9 mouse cellular contexts compared by ENCODE assay signal in the genomic region with DNA sequence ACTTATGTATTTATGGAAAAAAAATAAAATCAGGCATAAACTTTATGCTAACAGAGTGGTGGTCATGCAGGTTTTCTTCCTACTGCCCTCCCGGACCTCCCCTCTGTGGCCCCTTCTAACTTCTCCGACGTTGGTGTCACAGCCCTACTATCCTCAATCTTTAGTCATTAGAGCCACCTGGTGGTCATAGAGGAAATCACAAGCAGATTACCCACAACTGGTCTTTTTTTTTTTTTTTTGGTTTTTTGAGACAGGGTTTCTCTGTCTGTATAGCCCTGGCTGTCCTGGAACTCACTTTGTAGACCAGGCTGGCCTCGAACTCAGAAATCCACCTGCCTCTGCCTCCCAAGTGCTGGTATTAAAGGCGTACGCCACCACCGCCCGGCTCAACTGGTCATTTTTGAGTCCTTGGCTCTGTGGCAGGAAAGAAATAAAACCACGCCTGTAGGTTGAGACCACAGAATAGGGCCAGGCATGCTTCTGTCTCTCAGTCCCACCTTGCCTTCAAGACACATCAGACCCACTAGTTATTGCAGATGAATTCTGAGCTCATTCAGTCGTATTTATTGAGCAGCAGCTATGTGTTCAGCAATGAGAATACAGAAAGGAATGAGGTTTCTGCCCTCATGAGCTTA. TPM values are rescaled to one million over a fixed set of nuclear protein-coding genes. Genes with fewer than 3 reads are reported as not detected.
DNase-seq lines count a peak whose midpoint lies in the region; ATAC-seq and TF ChIP-seq lines count a peak whose summit lies in the region.
"Had no signal": no experiment of that assay in that cellular context is flagged by ENCODE, and none has a peak within 500 bp of the region (broad histone marks: within the 10 kb centered on the region; RNA-seq: fewer than 3 reads in every experiment).

No protein-coding gene starts in this region.

- H3K36me3 ChIP-seq in liver, embryonic 12.5 days = peaks cover 9% of the 10 kb centered on the region
- no peaks in the 10 kb centered on the region for H3K36me3 ChIP-seq in embryonic facial prominence, embryonic 11.5 days (replicated peaks; ENCODE audit: control insufficient read depth, insufficient read depth, low read depth, low read length)
- no peaks in the 10 kb centered on the region for H3K36me3 ChIP-seq in hindbrain, embryonic 14.5 days (replicated peaks; ENCODE audit: control insufficient read depth, insufficient read depth)
- H3K36me3 ChIP-seq in limb, embryonic 10.5 days = peaks cover 9% of the 10 kb centered on the region
- H3K36me3 ChIP-seq in midbrain, postnatal 0 days (ENCODE audit: insufficient read depth, low read length) = no peaks in the 10 kb centered on the region
- H3K36me3 ChIP-seq: liver, embryonic 13.5 days had no signal

- no peak for ATAC-seq in liver, embryonic 12.5 days
- no peak; the same call in 1 of the 2 replicates for ATAC-seq in embryonic facial prominence, embryonic 11.5 days (replicated peaks; ENCODE audit: insufficient number of reproducible peaks, low FRiP score, low TSS enrichment, low read depth)
- ATAC-seq in hindbrain, embryonic 14.5 days (ENCODE audit: low FRiP score) = peak; percentile 32; the same call in 1 of the 2 replicates
- no peak for ATAC-seq in midbrain, postnatal 0 days (ENCODE audit: low FRiP score)

- H3K27ac ChIP-seq in liver, embryonic 12.5 days = no peak overlapping the region
- H3K27ac ChIP-seq in embryonic facial prominence, embryonic 11.5 days (replicated peaks; ENCODE audit: low read depth, low read length) = no peak overlapping the region
- H3K27ac ChIP-seq in hindbrain, embryonic 14.5 days = no peak overlapping the region
- no peak overlapping the region for H3K27ac ChIP-seq in limb, embryonic 10.5 days
- H3K27ac ChIP-seq in midbrain, postnatal 0 days (ENCODE audit: low read depth, low read length) = no peak overlapping the region
- H3K27ac ChIP-seq: liver, embryonic 13.5 days had no signal

- DNase-seq in liver = peak; percentile 68
- DNase-seq in adipocyte (ENCODE audit: low spot score) = peak; percentile 88
- peak; percentile 88 for DNase-seq in embryonic facial prominence, embryonic 11.5 days (ENCODE audit: low spot score)
- DNase-seq in hindbrain, embryonic 14.5 days (ENCODE audit: low spot score) = peak; percentile 90
- DNase-seq in limb, embryonic 10.5 days (ENCODE audit: low spot score) = peak; percentile 62
- peak; percentile 89 for DNase-seq in midbrain, postnatal 0 days (ENCODE audit: low spot score)
- DNase-seq in thymus, postnatal 25 days = peak; percentile 73
- DNase-seq: liver, embryonic 13.5 days had no signal

- H3K9me3 ChIP-seq in liver, embryonic 12.5 days (replicated peaks) = no peaks in the 10 kb centered on the region
- no peaks in the 10 kb centered on the region for H3K9me3 ChIP-seq in embryonic facial prominence, embryonic 11.5 days (replicated peaks; ENCODE audit: control insufficient read depth, low read length)
- no peaks in the 10 kb centered on the region for H3K9me3 ChIP-seq in hindbrain, embryonic 14.5 days (ENCODE audit: control insufficient read depth, low read length)
- H3K9me3 ChIP-seq in limb, embryonic 10.5 days (replicated peaks) = no peaks in the 10 kb centered on the region
- no peaks in the 10 kb centered on the region for H3K9me3 ChIP-seq in midbrain, postnatal 0 days (ENCODE audit: low read length)
- H3K9me3 ChIP-seq: liver, embryonic 13.5 days had no signal

- H3K4me1 ChIP-seq in liver, embryonic 12.5 days = peaks cover 13% of the 10 kb centered on the region
- H3K4me1 ChIP-seq in embryonic facial prominence, embryonic 11.5 days (ENCODE audit: control insufficient read depth, insufficient read depth, low read length) = no peaks in the 10 kb centered on the region; the same call in 1 of the 2 replicates
- H3K4me1 ChIP-seq in hindbrain, embryonic 14.5 days (replicated peaks; ENCODE audit: control insufficient read depth, insufficient read depth, low read length) = peaks cover 6% of the 10 kb centered on the region; the same call in 1 of the 2 replicates
- peaks cover 9% of the 10 kb centered on the region for H3K4me1 ChIP-seq in limb, embryonic 10.5 days
- H3K4me1 ChIP-seq in midbrain, postnatal 0 days (ENCODE audit: insufficient read depth, low read length) = no peaks in the 10 kb centered on the region

- H3K9ac ChIP-seq in liver, embryonic 12.5 days = no peak overlapping the region
- no peak overlapping the region for H3K9ac ChIP-seq in embryonic facial prominence, embryonic 11.5 days (replicated peaks; ENCODE audit: low read length)
- H3K9ac ChIP-seq in hindbrain, embryonic 14.5 days = no peak overlapping the region
- no peak overlapping the region for H3K9ac ChIP-seq in midbrain, postnatal 0 days (replicated peaks; ENCODE audit: low read length, poor library complexity, severe bottlenecking)

- no peak overlapping the region for H3K4me3 ChIP-seq in liver, embryonic 12.5 days
- H3K4me3 ChIP-seq in embryonic facial prominence, embryonic 11.5 days (ENCODE audit: low read depth, low read length) = no peak overlapping the region
- H3K4me3 ChIP-seq in hindbrain, embryonic 14.5 days (replicated peaks; ENCODE audit: low read length) = no peak overlapping the region
- H3K4me3 ChIP-seq in limb, embryonic 10.5 days = no peak overlapping the region
- H3K4me3 ChIP-seq in midbrain, postnatal 0 days (ENCODE audit: low read depth, low read length) = no peak overlapping the region
- H3K4me3 ChIP-seq: liver, embryonic 13.5 days had no signal

- no peak overlapping the region for H3K4me2 ChIP-seq in liver, embryonic 12.5 days
- no peak overlapping the region for H3K4me2 ChIP-seq in embryonic facial prominence, embryonic 11.5 days (ENCODE audit: low read depth, low read length)
- H3K4me2 ChIP-seq in hindbrain, embryonic 14.5 days (replicated peaks) = no peak overlapping the region
- no peak overlapping the region for H3K4me2 ChIP-seq in midbrain, postnatal 0 days (ENCODE audit: low read depth, low read length, poor library complexity, severe bottlenecking)
- H3K4me2 ChIP-seq: liver, embryonic 13.5 days had no signal

- peak; percentile 83 for TF ChIP-seq CTCF in midbrain, postnatal 0 days (IDR thresholded peaks at IDR 0.05)

- H3K27me3 ChIP-seq in liver, embryonic 12.5 days (replicated peaks) = no peaks in the 10 kb centered on the region
- no peaks in the 10 kb centered on the region for H3K27me3 ChIP-seq in embryonic facial prominence, embryonic 11.5 days (ENCODE audit: control insufficient read depth, insufficient read depth, low read length)
- no peaks in the 10 kb centered on the region for H3K27me3 ChIP-seq in hindbrain, embryonic 14.5 days (ENCODE audit: control insufficient read depth, insufficient read depth, low read length)
- no peaks in the 10 kb centered on the region for H3K27me3 ChIP-seq in limb, embryonic 10.5 days (ENCODE audit: low read depth, poor library complexity, severe bottlenecking)
- H3K27me3 ChIP-seq in midbrain, postnatal 0 days (ENCODE audit: insufficient read depth, low read length) = no peaks in the 10 kb centered on the region
- H3K27me3 ChIP-seq: liver, embryonic 13.5 days had no signal

- WGBS in liver, embryonic 12.5 days (ENCODE audit: insufficient replicate concordance) = 40% methylated on average over 10 of the region's 10 CpGs
- 45% methylated on average over 10 of the region's 10 CpGs for WGBS in embryonic facial prominence, embryonic 11.5 days
- WGBS in hindbrain, embryonic 14.5 days = 47% methylated on average over 10 of the region's 10 CpGs
- 55% methylated on average over 10 of the region's 10 CpGs for WGBS in limb, embryonic 10.5 days
- 47% methylated on average over 10 of the region's 10 CpGs for WGBS in midbrain, postnatal 0 days

RNA-seq across cellular contexts. Expression of a gene that starts 4.8 kb away (rescaled TPM):
- 111 and 119 TPM in 2 replicates for polyA plus RNA-seq in liver, embryonic 12.5 days (2016; fragmentation: Nextera tagmentation; extraction: Ambion mirVana)
- polyA plus RNA-seq in embryonic facial prominence, embryonic 11.5 days (2014; fragmentation: Nextera tagmentation; extraction: Ambion mirVana) = 123 and 135 TPM in 2 replicates
- 117 and 130 TPM in 2 replicates for polyA plus RNA-seq in hindbrain, embryonic 14.5 days (2014; fragmentation: Nextera tagmentation; extraction: Ambion mirVana)
- 140 and 151 TPM in 2 replicates for polyA plus RNA-seq in limb, embryonic 10.5 days (2016; fragmentation: Nextera tagmentation; extraction: Ambion mirVana)
- 32.6 and 95.9 TPM in 2 replicates for total RNA-seq in midbrain, postnatal 0 days (2014; rRNA removed)
- polyA plus RNA-seq in midbrain, postnatal 0 days (2015; fragmentation: Nextera tagmentation; extraction: Ambion mirVana) = 120 and 147 TPM in 2 replicates

RNA-seq across cellular contexts. Expression of a gene that starts 4.9 kb away (rescaled TPM):
- polyA plus RNA-seq in liver, embryonic 12.5 days (2016; fragmentation: Nextera tagmentation; extraction: Ambion mirVana) = 15.1 and 15.7 TPM in 2 replicates
- polyA plus RNA-seq in embryonic facial prominence, embryonic 11.5 days (2014; fragmentation: Nextera tagmentation; extraction: Ambion mirVana) = 33.3 TPM in 2 replicates
- polyA plus RNA-seq in hindbrain, embryonic 14.5 days (2014; fragmentation: Nextera tagmentation; extraction: Ambion mirVana) = 23.9 and 26.7 TPM in 2 replicates
- 45.2 and 51.6 TPM in 2 replicates for polyA plus RNA-seq in limb, embryonic 10.5 days (2016; fragmentation: Nextera tagmentation; extraction: Ambion mirVana)
- total RNA-seq in midbrain, postnatal 0 days (2014; rRNA removed) = 16.5 and 22.6 TPM in 2 replicates
- 18.2 and 18.8 TPM in 2 replicates for polyA plus RNA-seq in midbrain, postnatal 0 days (2015; fragmentation: Nextera tagmentation; extraction: Ambion mirVana)

RNA-seq across cellular contexts. Expression of a gene that starts 7.5 kb away (rescaled TPM):
- polyA plus RNA-seq in liver, embryonic 12.5 days (2016; fragmentation: Nextera tagmentation; extraction: Ambion mirVana) = 14.4 and 15.4 TPM in 2 replicates
- polyA plus RNA-seq in embryonic facial prominence, embryonic 11.5 days (2014; fragmentation: Nextera tagmentation; extraction: Ambion mirVana) = 13.6 and 18.1 TPM in 2 replicates
- polyA plus RNA-seq in hindbrain, embryonic 14.5 days (2014; fragmentation: Nextera tagmentation; extraction: Ambion mirVana) = 5.4 and 7.7 TPM in 2 replicates
- 23.0 and 24.7 TPM in 2 replicates for polyA plus RNA-seq in limb, embryonic 10.5 days (2016; fragmentation: Nextera tagmentation; extraction: Ambion mirVana)
- total RNA-seq in midbrain, postnatal 0 days (2014; rRNA removed) = 4.4 and 5.7 TPM in 2 replicates
- polyA plus RNA-seq in midbrain, postnatal 0 days (2015; fragmentation: Nextera tagmentation; extraction: Ambion mirVana) = 5.8 and 6.3 TPM in 2 replicates

RNA-seq across cellular contexts. Expression of a gene that starts 21.3 kb away (rescaled TPM):
- 4.7 and 6.4 TPM in 2 replicates for polyA plus RNA-seq in liver, embryonic 12.5 days (2016; fragmentation: Nextera tagmentation; extraction: Ambion mirVana)
- polyA plus RNA-seq in embryonic facial prominence, embryonic 11.5 days (2014; fragmentation: Nextera tagmentation; extraction: Ambion mirVana) = 48.0 and 52.1 TPM in 2 replicates
- 67.5 and 76.6 TPM in 2 replicates for polyA plus RNA-seq in hindbrain, embryonic 14.5 days (2014; fragmentation: Nextera tagmentation; extraction: Ambion mirVana)
- polyA plus RNA-seq in limb, embryonic 10.5 days (2016; fragmentation: Nextera tagmentation; extraction: Ambion mirVana) = 35.1 and 70.5 TPM in 2 replicates
- 284 and 298 TPM in 2 replicates for total RNA-seq in midbrain, postnatal 0 days (2014; rRNA removed)
- polyA plus RNA-seq in midbrain, postnatal 0 days (2015; fragmentation: Nextera tagmentation; extraction: Ambion mirVana) = 51.6 and 58.9 TPM in 2 replicates

RNA-seq across cellular contexts. Expression of a gene that starts 23.0 kb away (rescaled TPM):
- 7.1 and 7.5 TPM in 2 replicates for polyA plus RNA-seq in liver, embryonic 12.5 days (2016; fragmentation: Nextera tagmentation; extraction: Ambion mirVana)
- 25.9 and 26.2 TPM in 2 replicates for polyA plus RNA-seq in embryonic facial prominence, embryonic 11.5 days (2014; fragmentation: Nextera tagmentation; extraction: Ambion mirVana)
- polyA plus RNA-seq in hindbrain, embryonic 14.5 days (2014; fragmentation: Nextera tagmentation; extraction: Ambion mirVana) = 26.8 and 33.0 TPM in 2 replicates
- 36.6 and 40.8 TPM in 2 replicates for polyA plus RNA-seq in limb, embryonic 10.5 days (2016; fragmentation: Nextera tagmentation; extraction: Ambion mirVana)
- total RNA-seq in midbrain, postnatal 0 days (2014; rRNA removed) = 12.1 and 14.5 TPM in 2 replicates
- polyA plus RNA-seq in midbrain, postnatal 0 days (2015; fragmentation: Nextera tagmentation; extraction: Ambion mirVana) = 18.9 and 22.7 TPM in 2 replicates
